Mouse (Mus musculus) stomach, embryonic 14.5 days (tissue): ENCODE measurements around the gene Ccr9. TPM values are rescaled to one million over a fixed set of nuclear protein-coding genes. Genes with fewer than 3 reads are reported as not detected.

Experiments
- ATAC-seq: fragments of 200-750 bp; cut with Nextera tagmentation; 2 replicates; pipeline ENCODE4 v1.8.0; 2017; ENCODE audit warnings: low read depth, moderate TSS enrichment; ENCODE audit not compliant: insufficient number of reproducible peaks, insufficient read depth, low FRiP score
- H3K27ac ChIP-seq: fragments of 300-500 bp; sonication (generic); 2 replicates; pipeline ENCODE4 v1.5.1; 2014; ENCODE audit warnings: mild to moderate bottlenecking, low read length, moderate library complexity, mixed read lengths
- H3K27me3 ChIP-seq: fragments of 300-500 bp; sonication (generic); 2 replicates; pipeline ENCODE4 v1.6.1; 2014; ENCODE audit warnings: low read length, control low read depth, mixed read lengths; ENCODE audit not compliant: control insufficient read depth, insufficient read depth
- H3K36me3 ChIP-seq: fragments of 300-500 bp; sonication (generic); 2 replicates; pipeline ENCODE4 v1.6.1; 2014; ENCODE audit warnings: mild to moderate bottlenecking, control low read depth, low read length, moderate library complexity, mixed read lengths; ENCODE audit not compliant: control insufficient read depth, insufficient read depth
- H3K4me1 ChIP-seq: fragments of 300-500 bp; sonication (generic); 2 replicates; pipeline ENCODE4 v1.6.1; 2014; ENCODE audit warnings: low read length, control low read depth, mixed read lengths; ENCODE audit not compliant: control insufficient read depth, insufficient read depth
- H3K4me2 ChIP-seq: fragments of 300-500 bp; sonication (generic); replicated peaks from 2 replicates; pipeline ENCODE4 v1.6.1; 2014; ENCODE audit warnings: low read depth, low read length, control low read depth
- H3K4me3 ChIP-seq: fragments of 300-500 bp; sonication (generic); 2 replicates; pipeline ENCODE4 v1.5.1; 2014; ENCODE audit warnings: low read depth, low read length, control low read depth
- H3K9ac ChIP-seq: fragments of 300-500 bp; sonication (generic); replicated peaks from 2 replicates; pipeline ENCODE4 v1.6.1; 2014; ENCODE audit warnings: low read depth, mild to moderate bottlenecking, control low read depth, low read length, moderate library complexity, mixed read lengths
- H3K9me3 ChIP-seq: fragments of 300-500 bp; sonication (generic); 2 replicates; pipeline ENCODE4 v1.6.1; 2016; ENCODE audit warnings: low read depth, low read length, control low read depth; ENCODE audit not compliant: control insufficient read depth
- WGBS: fragments of 180-500 bp; shearing (Covaris S2); extraction: QIAGEN DNeasy Blood & Tissue Kit; methylation state at CpG from one replicate; pipeline ENCODE4 v1.1.7; 2014; 5-methylcytosine and 5-hydroxymethylcytosine counted together
- polyA plus RNA-seq: library from polyadenylated mRNA; unstranded; fragments of >200 nt; fragmentation: Nextera tagmentation; extraction: Ambion mirVana; gene quantifications from 2 replicates; pipeline ENCODE4 v1.2.1, GENCODE M21; 2014

Gene Ccr9
- polyA plus RNA-seq, 1 experiment from 2014 or later, result 0.26 TPM

GRCm38 (mm10) chr9:123796174-123796573 lies 117.9 kb downstream of the Ccr9 start:
- H3K27me3 ChIP-seq, result no peaks in the 10 kb centered on the region
- 42% methylated on average over 3 of the region's 3 CpGs for WGBS
- peaks cover 26% of the 10 kb centered on the region for H3K36me3 ChIP-seq

GRCm38 (mm10) chr9:123801527-123801926 lies 123.3 kb downstream of the Ccr9 start:
- Histone ChIP-seq H3K27ac (no peak overlapping the region), H3K4me3 (no peak overlapping the region), H3K4me1 (no peaks in the 10 kb centered on the region), H3K9me3 (no peaks in the 10 kb centered on the region), H3K36me3 (peaks cover 5% of the 10 kb centered on the region; the same call in 1 of the 2 replicates), H3K9ac (no peak overlapping the region), H3K27me3 (no peaks in the 10 kb centered on the region), H3K4me2 (no peak overlapping the region)
- no peak for ATAC-seq
- WGBS, result 95% methylated on average over 1 of the region's 1 CpGs

More at GRCm38 (mm10) chr9:123796174-123796573, 117.9 kb downstream of the Ccr9 start:
- ATAC-seq, result no peak
- no peak overlapping the region for H3K27ac ChIP-seq
- no peak overlapping the region for H3K4me2 ChIP-seq
- H3K4me3 ChIP-seq, result no peak overlapping the region
- H3K9ac ChIP-seq, result no peak overlapping the region
- no peaks in the 10 kb centered on the region for H3K9me3 ChIP-seq
- no peaks in the 10 kb centered on the region for H3K4me1 ChIP-seq

- H3K27me3 ChIP-seq, result no peaks in the 10 kb centered on the region
- H3K4me1 ChIP-seq, result no peaks in the 10 kb centered on the region
- 94% methylated on average over 2 of the region's 2 CpGs for WGBS
- no peak for ATAC-seq
- no peak overlapping the region for H3K4me2 ChIP-seq
- H3K27ac ChIP-seq, result no peak overlapping the region
- peaks cover 5% of the 10 kb centered on the region; the same call in 1 of the 2 replicates for H3K36me3 ChIP-seq
- no peak overlapping the region for H3K4me3 ChIP-seq
- no peak overlapping the region for H3K9ac ChIP-seq
- H3K9me3 ChIP-seq, result no peaks in the 10 kb centered on the region
Measured at GRCm38 (mm10) chr9:123802421-123802820, 124.2 kb downstream of the Ccr9 start.

GRCm38 (mm10) chr9:123802896-123803295 lies 124.7 kb downstream of the Ccr9 start:
- no peak overlapping the region for H3K27ac ChIP-seq
- no peak overlapping the region for H3K9ac ChIP-seq
- no peaks in the 10 kb centered on the region for H3K27me3 ChIP-seq
- no peak overlapping the region for H3K4me2 ChIP-seq
- no peaks in the 10 kb centered on the region for H3K4me1 ChIP-seq
- no peaks in the 10 kb centered on the region for H3K9me3 ChIP-seq
- H3K4me3 ChIP-seq, result no peak overlapping the region
- ATAC-seq, result no peak
- peaks cover 5% of the 10 kb centered on the region; the same call in 1 of the 2 replicates for H3K36me3 ChIP-seq

- ATAC-seq, result no peak
- H3K27ac ChIP-seq, result no peak overlapping the region
- no peaks in the 10 kb centered on the region for H3K9me3 ChIP-seq
- no peak overlapping the region for H3K4me2 ChIP-seq
- H3K36me3 ChIP-seq, result peaks cover 5% of the 10 kb centered on the region
- no peak overlapping the region for H3K9ac ChIP-seq
- 90% methylated on average over 2 of the region's 2 CpGs for WGBS
- H3K27me3 ChIP-seq, result no peaks in the 10 kb centered on the region
- no peak overlapping the region for H3K4me3 ChIP-seq
- no peaks in the 10 kb centered on the region for H3K4me1 ChIP-seq
Measured at GRCm38 (mm10) chr9:123805241-123805640, 127.0 kb downstream of the Ccr9 start.

- Histone ChIP-seq H3K36me3 (peaks cover 6% of the 10 kb centered on the region), H3K4me2 (no peak within 1 kb of the TSS), H3K9ac (no peak within 1 kb of the TSS), H3K9me3 (no peaks in the 10 kb centered on the region), H3K27me3 (no peaks in the 10 kb centered on the region), H3K27ac (no peak within 1 kb of the TSS), H3K4me3 (no peak within 1 kb of the TSS), H3K4me1 (no peaks in the 10 kb centered on the region)
- no peak for ATAC-seq
- WGBS, result 88% methylated on average over 5 of the region's 5 CpGs
Measured at GRCm38 (mm10) chr9:123806267-123806666, 128.0 kb downstream of the Ccr9 start, which contains the start of gene Cxcr6. Cxcr6 (plus strand) TSS chr9:123806475.

- H3K4me3 ChIP-seq, result no peak overlapping the region
- no peak for ATAC-seq
- no peak overlapping the region for H3K4me2 ChIP-seq
- H3K36me3 ChIP-seq, result peaks cover 6% of the 10 kb centered on the region
- H3K9me3 ChIP-seq, result no peaks in the 10 kb centered on the region
- H3K4me1 ChIP-seq, result no peaks in the 10 kb centered on the region
- H3K27me3 ChIP-seq, result no peaks in the 10 kb centered on the region
- H3K9ac ChIP-seq, result no peak overlapping the region
- 56% methylated on average over 7 of the region's 7 CpGs for WGBS
- no peak overlapping the region for H3K27ac ChIP-seq
Measured at GRCm38 (mm10) chr9:123808583-123808982, 130.3 kb downstream of the Ccr9 start.

GRCm38 (mm10) chr9:123811831-123812230 lies 133.6 kb downstream of the Ccr9 start:
- ATAC-seq, result no peak

GRCm38 (mm10) chr9:123814326-123814725 lies 136.1 kb downstream of the Ccr9 start:
- H3K27ac ChIP-seq, result no peak overlapping the region
- no peak overlapping the region for H3K4me2 ChIP-seq
- H3K9ac ChIP-seq, result no peak overlapping the region
- no peak overlapping the region for H3K4me3 ChIP-seq
- 88% methylated on average over 2 of the region's 2 CpGs for WGBS
- no peak for ATAC-seq
- H3K36me3 ChIP-seq, result peaks cover 36% of the 10 kb centered on the region
- no peaks in the 10 kb centered on the region for H3K27me3 ChIP-seq
- no peaks in the 10 kb centered on the region for H3K9me3 ChIP-seq
- no peaks in the 10 kb centered on the region for H3K4me1 ChIP-seq

More at GRCm38 (mm10) chr9:123811831-123812230, 133.6 kb downstream of the Ccr9 start:
- 91% methylated on average over 3 of the region's 3 CpGs for WGBS
- H3K36me3 ChIP-seq, result peaks cover 20% of the 10 kb centered on the region
- no peaks in the 10 kb centered on the region for H3K4me1 ChIP-seq
- H3K9me3 ChIP-seq, result no peaks in the 10 kb centered on the region
- H3K27me3 ChIP-seq, result no peaks in the 10 kb centered on the region
- H3K27ac ChIP-seq, result no peak overlapping the region
- no peak overlapping the region for H3K4me3 ChIP-seq
- H3K4me2 ChIP-seq, result no peak overlapping the region
- no peak overlapping the region for H3K9ac ChIP-seq
